Comparison of ENCODE assay signal across 24 mouse cellular contexts in genomic region chr3:151840688-151841087, GRCm38 (mm10). TPM values are rescaled to one million over a fixed set of nuclear protein-coding genes. Genes with fewer than 3 reads are reported as not detected.
DNase-seq lines count a peak whose midpoint lies in the region; ATAC-seq and TF ChIP-seq lines count a peak whose summit lies in the region.
"Had no signal": no experiment of that assay in that cellular context is flagged by ENCODE, and none has a peak within 500 bp of the region (broad histone marks: within the 10 kb centered on the region; RNA-seq: fewer than 3 reads in every experiment).

No protein-coding gene starts in this region.

- peaks cover 9% of the 10 kb centered on the region; the same call in 1 of the 2 replicates for H3K4me1 ChIP-seq in lung, postnatal 0 days (ENCODE audit: insufficient read depth, low read depth, low read length)
- peaks cover 7% of the 10 kb centered on the region for H3K4me1 ChIP-seq in hindbrain, embryonic 16.5 days (ENCODE audit: control insufficient read depth, insufficient read depth, low read depth, low read length)
- H3K4me1 ChIP-seq in hindbrain, embryonic 10.5 days (replicated peaks), result peaks cover 15% of the 10 kb centered on the region

- no peak overlapping the region for H3K9ac ChIP-seq in lung, postnatal 0 days (replicated peaks; ENCODE audit: low read depth)
- no peak overlapping the region for H3K9ac ChIP-seq in hindbrain, embryonic 16.5 days (ENCODE audit: low read depth, low read length)
- H3K9ac ChIP-seq: embryonic facial prominence, embryonic 12.5 days; hindbrain, embryonic 14.5 days had no signal

- WGBS in lung, postnatal 0 days, result 54% methylated on average over 3 of the region's 3 CpGs
- WGBS in hindbrain, embryonic 16.5 days, result 65% methylated on average over 3 of the region's 3 CpGs
- 86% methylated on average over 3 of the region's 3 CpGs for WGBS in hindbrain, embryonic 10.5 days

- peak; percentile 78 for DNase-seq in lung, postnatal 0 days (ENCODE audit: low spot score)
- DNase-seq in lung, postnatal 10 days, result no peak
- peak; percentile 80 for DNase-seq in adipocyte (ENCODE audit: low spot score)
- no peak for DNase-seq in hindbrain, embryonic 10.5 days (ENCODE audit: low spot score)
- DNase-seq: adrenal gland, adult 2 months; adrenal gland, postnatal 25 days; cerebellum, adult 2 months; cerebellum, postnatal 10 days; gastrocnemius, adult 2 months; gastrocnemius, postnatal 36 days; heart, adult 18-20 months; heart, postnatal 14 days had no signal

- TF ChIP-seq EP300 in lung, postnatal 0 days (IDR thresholded peaks at IDR 0.05), result peak; percentile 64

- no peak overlapping the region for H3K27ac ChIP-seq in lung, postnatal 0 days (ENCODE audit: low read length)
- H3K27ac ChIP-seq in hindbrain, embryonic 16.5 days (ENCODE audit: low read depth, low read length), result no peak overlapping the region
- H3K27ac ChIP-seq in hindbrain, embryonic 10.5 days, result no peak overlapping the region
- H3K27ac ChIP-seq: embryonic facial prominence, embryonic 12.5 days; gastrocnemius, adult 2 months; heart, embryonic 10.5 days; hindbrain, embryonic 14.5 days had no signal

- H3K27me3 ChIP-seq in lung, postnatal 0 days (replicated peaks; ENCODE audit: insufficient read depth, low read length), result no peaks in the 10 kb centered on the region
- H3K27me3 ChIP-seq in hindbrain, embryonic 16.5 days (replicated peaks; ENCODE audit: control insufficient read depth, insufficient read depth, low read length), result no peaks in the 10 kb centered on the region
- peaks cover 22% of the 10 kb centered on the region for H3K27me3 ChIP-seq in hindbrain, embryonic 10.5 days (ENCODE audit: insufficient read depth, poor library complexity, severe bottlenecking)
- H3K27me3 ChIP-seq: Patski had no signal

- H3K4me3 ChIP-seq in lung, postnatal 0 days (ENCODE audit: low read depth, low read length), result no peak overlapping the region
- H3K4me3 ChIP-seq in hindbrain, embryonic 16.5 days (ENCODE audit: low read length), result no peak overlapping the region
- no peak overlapping the region for H3K4me3 ChIP-seq in hindbrain, embryonic 10.5 days
- H3K4me3 ChIP-seq: embryonic facial prominence, embryonic 12.5 days; gastrocnemius, adult 2 months; heart, embryonic 10.5 days had no signal

- peak; percentile 36; the same call in 1 of the 2 replicates for ATAC-seq in lung, postnatal 0 days
- ATAC-seq in granulocyte monocyte progenitor cell, adult 5-6 weeks (replicated peaks; ENCODE audit: poor library complexity, severe bottlenecking), result peak; percentile 54
- ATAC-seq in hindbrain, embryonic 16.5 days, result no peak
- ATAC-seq: activated CD4-positive, CD25-positive, alpha-beta regulatory T cell, adult 4 months; CD4-positive, CD25-positive, alpha-beta regulatory T cell, adult 4 months; forebrain, embryonic 14.5 days; intestine, embryonic 16.5 days; Patski had no signal

- no peaks in the 10 kb centered on the region for H3K9me3 ChIP-seq in lung, postnatal 0 days (ENCODE audit: low read length)
- no peaks in the 10 kb centered on the region for H3K9me3 ChIP-seq in hindbrain, embryonic 16.5 days (ENCODE audit: control insufficient read depth, low read length)
- H3K9me3 ChIP-seq in hindbrain, embryonic 10.5 days, result no peaks in the 10 kb centered on the region
- H3K9me3 ChIP-seq: embryonic facial prominence, embryonic 12.5 days; heart, embryonic 10.5 days had no signal

- H3K4me2 ChIP-seq in lung, postnatal 0 days (replicated peaks; ENCODE audit: low read depth, low read length), result no peak overlapping the region
- H3K4me2 ChIP-seq in hindbrain, embryonic 16.5 days (ENCODE audit: low read length), result no peak overlapping the region
- H3K4me2 ChIP-seq: embryonic facial prominence, embryonic 12.5 days; hindbrain, embryonic 14.5 days had no signal

- no peaks in the 10 kb centered on the region for H3K36me3 ChIP-seq in lung, postnatal 0 days (ENCODE audit: insufficient read depth, low read length)
- H3K36me3 ChIP-seq in hindbrain, embryonic 16.5 days (ENCODE audit: control insufficient read depth, insufficient read depth, low read length), result no peaks in the 10 kb centered on the region
- H3K36me3 ChIP-seq in hindbrain, embryonic 10.5 days, result no peaks in the 10 kb centered on the region
- H3K36me3 ChIP-seq: embryonic facial prominence, embryonic 12.5 days; G1E; heart, embryonic 10.5 days had no signal

- no peak for TF ChIP-seq CTCF in lung, postnatal 0 days (IDR thresholded peaks at IDR 0.05)

RNA-seq across cellular contexts. Expression of gene Ptgfr, which starts 3.3 kb away (rescaled TPM):
- 0.63 and 0.74 TPM in 2 replicates for polyA plus RNA-seq in lung, postnatal 0 days (2015; fragmentation: Nextera tagmentation; extraction: Ambion mirVana)
- total RNA-seq in granulocyte monocyte progenitor cell, adult 5-6 weeks (2014; fragmentation: Nextera tagmentation), result 0.04 TPM in 1 of 2 replicates, not detected in the other
- total RNA-seq in granulocyte monocyte progenitor cell, adult 5-6 weeks (2017), result not detected in 2 replicates
- polyA plus RNA-seq in hindbrain, embryonic 16.5 days (2015; fragmentation: Nextera tagmentation; extraction: Ambion mirVana), result 1.2 and 2.0 TPM in 2 replicates
- 0.77 and 1.2 TPM in 2 replicates for polyA plus RNA-seq in hindbrain, embryonic 10.5 days (2016; fragmentation: Nextera tagmentation; extraction: Ambion mirVana)
- total RNA-seq: adrenal gland, postnatal 25 days; hematopoietic stem cell, adult 5-6 weeks had no signal
- polyA plus RNA-seq: activated CD4-positive, CD25-positive, alpha-beta regulatory T cell, adult 4 months; CD4-positive, CD25-positive, alpha-beta regulatory T cell, adult 4 months; G1E had no signal

Comparison
In these comparisons a context has a peak if more than half of its experiments do, and no peak if none do; other contexts are left out.
1. DNase-seq: peak in lung, postnatal 0 days (single experiment) and adipocyte (single experiment); none in lung, postnatal 10 days (single experiment) and hindbrain, embryonic 10.5 days (single experiment).